Mouse (Mus musculus) heart, postnatal 25 days (tissue): ENCODE results near the gene Mas1. TPM values are rescaled to one million over a fixed set of nuclear protein-coding genes. Genes with fewer than 3 reads are reported as not detected.

Source experiments
- DNase-seq: peaks from one replicate; pipeline ENCODE4 v3.0.0; 2022; ENCODE audit warnings: low spot score
- intact Hi-C: fragments of 180-260 bp; cut with DNase I; formaldehyde crosslinking; loops from one replicate; pipeline ENCODE4 v1.15.1; 2025
- total RNA-seq, 2 experiments: library from RNA; stranded (reverse); gene quantifications; 2 replicates each; pipeline ENCODE4 v1.2.3; 2021

Gene Mas1
- total RNA-seq, 2 experiments from 2014 or later: 0.42 to 1.8 TPM

DNA sequence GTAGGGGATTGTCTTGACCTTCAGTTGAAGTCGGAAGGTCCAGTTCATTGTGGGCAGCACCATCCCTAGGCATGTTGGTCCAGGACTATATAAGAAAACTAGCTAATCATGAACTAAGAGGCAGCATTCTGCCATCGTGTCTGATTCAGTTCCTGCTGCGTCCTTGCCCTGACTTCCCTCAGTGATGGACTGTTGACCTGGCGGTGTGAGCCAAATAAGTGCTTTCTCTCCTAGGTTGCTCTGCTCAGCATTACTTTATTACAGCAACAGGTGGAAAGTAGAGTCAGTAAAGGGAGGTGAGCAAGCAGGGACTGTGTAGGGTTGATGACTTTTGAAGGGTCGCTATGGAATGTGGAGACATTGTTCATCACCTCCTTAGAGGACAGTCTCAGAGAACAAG lies 32.2 kb downstream of the Mas1 start:
- intact Hi-C loops: no loop called here

DNA sequence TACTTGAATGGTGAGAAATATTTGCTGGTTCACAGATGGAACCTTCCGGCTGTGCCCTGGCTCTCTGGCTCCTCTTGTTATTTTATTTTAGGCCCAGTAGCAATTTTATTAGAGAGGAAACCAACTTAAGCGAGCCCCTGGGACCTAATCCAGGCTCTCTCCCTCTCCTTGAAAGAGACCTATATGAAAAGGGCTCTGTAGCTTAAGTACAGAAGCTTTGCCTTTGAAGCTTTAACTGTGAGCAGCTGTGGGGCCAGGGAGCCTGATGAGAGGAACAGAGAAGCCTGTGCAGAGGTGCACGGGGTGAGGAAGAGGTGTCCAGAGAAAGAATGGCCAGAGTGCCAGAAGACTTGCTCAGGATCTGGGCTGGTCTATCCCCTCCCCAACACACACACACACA lies 33.1 kb downstream of the Mas1 start:
- intact Hi-C loops: no loop called here
- no peak for DNase-seq

More for the DNA sequence above, 32.2 kb downstream of the Mas1 start:
- DNase-seq: no peak

DNA sequence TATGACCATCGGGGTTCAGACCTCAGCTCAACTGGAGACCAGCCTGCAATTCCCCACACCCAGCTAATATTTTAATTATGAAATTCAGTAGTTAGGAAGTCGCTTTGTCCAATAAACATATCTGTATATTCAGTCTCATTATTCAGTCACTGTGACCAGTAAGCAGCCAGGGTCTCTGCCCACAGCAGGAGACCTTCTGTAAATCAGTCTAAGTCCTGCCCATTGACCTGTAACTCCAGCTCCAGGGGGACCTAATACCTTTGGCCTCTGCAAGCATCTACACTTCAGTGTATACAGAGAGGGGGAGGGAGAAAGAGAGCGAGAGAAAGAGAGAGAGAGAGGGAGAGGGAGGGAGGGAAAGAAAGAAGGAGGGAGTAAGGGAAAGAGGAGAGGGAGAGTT lies 33.6 kb downstream of the Mas1 start:
- intact Hi-C loops: no loop called here
- DNase-seq: no peak

DNA sequence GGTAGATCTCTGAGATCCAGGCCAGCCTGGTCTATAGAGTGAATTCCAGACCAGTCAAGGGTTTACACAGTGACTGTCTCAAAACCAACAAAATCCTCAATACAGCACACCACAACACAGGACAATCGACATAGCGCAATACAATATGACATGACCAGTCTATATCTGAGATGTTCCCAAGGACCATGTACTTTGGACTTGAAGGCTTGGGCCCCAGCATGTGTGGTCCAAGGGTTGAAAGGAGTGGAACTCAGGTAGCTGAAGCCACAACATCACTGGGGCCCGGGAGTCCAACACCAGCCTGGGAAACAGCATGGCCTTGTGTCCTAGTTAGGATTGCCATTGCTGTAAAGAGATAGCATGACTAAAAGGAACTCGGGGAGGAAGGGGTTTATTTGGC lies 35.3 kb downstream of the Mas1 start:
- DNase-seq: no peak
- intact Hi-C loops: no loop called here

DNA sequence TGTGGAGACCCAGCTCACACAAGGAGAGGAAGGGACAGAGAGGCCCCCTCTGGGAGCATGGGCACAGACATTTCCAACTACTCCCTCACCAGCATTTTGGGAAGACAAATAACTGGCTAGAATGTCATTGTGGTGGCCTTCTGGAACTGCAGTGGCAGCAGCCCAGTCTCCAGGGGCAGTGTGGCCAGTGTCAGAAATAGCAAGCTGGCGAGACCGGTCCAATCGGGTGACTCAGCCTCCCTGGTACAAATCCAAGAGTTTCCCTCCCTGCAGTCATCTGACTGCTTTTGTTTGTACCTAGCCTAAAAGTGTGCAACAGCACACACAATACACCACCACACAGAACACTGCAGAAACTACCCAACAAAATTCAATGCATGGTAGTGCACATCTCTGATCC lies 35.7 kb downstream of the Mas1 start:
- DNase-seq: peak; percentile 47
- intact Hi-C loops: no loop called here

DNA sequence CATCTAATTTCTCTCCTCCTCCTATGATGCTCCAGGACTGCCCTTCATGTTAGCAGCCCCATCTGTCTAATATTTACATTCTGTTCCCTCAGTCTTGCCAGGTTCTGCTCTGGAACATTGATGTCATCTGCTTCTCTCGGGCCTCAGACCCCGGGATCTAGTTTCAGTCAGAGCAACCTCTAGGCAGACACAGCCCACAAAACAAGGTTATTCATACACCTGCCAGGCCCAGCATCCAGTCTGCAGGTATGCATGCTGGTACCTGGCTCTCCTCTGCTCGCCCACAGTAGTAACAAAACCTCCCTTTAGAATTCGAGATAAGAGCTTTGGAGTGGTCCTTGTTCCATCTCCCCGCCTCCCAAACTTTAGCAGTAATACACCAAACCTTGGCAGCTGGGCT lies 37.6 kb downstream of the Mas1 start:
- DNase-seq: no peak
- intact Hi-C loops: no loop called here

DNA sequence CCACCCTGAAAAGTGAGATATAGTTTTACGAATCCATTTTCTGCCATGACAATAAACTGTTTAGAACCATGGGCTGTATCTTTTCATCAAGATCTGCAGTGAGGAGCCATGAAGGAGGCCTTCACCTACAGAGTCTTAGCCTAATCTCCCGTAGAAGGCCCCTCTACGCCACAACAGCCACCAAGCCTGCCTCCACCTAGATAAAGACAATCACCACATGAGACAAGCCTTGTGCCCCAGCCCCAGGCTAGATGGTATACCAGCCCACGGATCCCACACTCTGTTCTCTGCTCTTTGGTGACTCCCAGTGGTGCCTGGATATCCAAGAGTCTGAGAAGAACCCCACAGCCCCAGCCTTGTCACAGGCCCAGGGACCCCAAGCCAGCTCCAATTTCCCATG lies 52.1 kb downstream of the Mas1 start:
- intact Hi-C loops: no loop called here

DNA sequence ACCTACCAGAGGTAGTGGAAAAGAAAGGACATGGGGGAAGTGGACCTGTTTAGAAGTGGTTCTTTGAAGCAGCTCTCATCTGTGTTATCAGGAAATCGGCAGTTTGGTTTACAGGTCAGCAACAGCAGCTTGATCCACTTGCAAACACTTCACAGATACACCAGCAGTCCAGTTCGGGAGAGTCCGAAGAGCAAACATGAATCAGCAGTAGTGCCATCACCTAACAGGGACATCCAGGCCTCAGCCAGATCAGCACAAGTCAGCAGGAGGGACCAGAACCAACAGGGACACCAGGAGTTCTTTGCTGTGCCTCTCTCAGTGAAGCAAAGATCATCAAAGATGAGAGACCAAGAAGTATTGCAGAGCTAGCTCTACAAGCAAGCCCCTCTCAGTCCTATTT lies 53.4 kb downstream of the Mas1 start:
- DNase-seq: no peak
- intact Hi-C loops: no loop called here

More for the DNA sequence above, 52.1 kb downstream of the Mas1 start:
- DNase-seq: no peak

DNA sequence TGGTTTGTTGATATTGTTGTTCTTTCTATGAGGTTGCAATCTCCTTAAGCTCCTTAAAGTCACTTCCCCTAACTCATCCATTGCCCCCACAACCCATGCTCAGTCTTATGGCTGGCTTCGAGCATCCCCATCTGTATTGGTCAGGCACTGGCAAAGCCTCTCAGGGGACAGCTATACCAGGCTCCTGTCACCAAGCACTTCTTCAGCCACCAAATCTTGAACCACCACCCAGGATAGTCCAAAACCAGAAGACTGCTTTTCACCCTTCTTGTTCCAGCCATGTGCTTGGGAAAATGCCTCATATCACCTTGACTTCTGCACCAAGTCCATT lies 57.0 kb downstream of the Mas1 start:
- intact Hi-C loops: loop anchor here (1.0 to 2.0 kb wide), 5 partner anchors 50 to 394 kb away; no protein-coding TSS in a partner anchor
- no peak for DNase-seq

DNA sequence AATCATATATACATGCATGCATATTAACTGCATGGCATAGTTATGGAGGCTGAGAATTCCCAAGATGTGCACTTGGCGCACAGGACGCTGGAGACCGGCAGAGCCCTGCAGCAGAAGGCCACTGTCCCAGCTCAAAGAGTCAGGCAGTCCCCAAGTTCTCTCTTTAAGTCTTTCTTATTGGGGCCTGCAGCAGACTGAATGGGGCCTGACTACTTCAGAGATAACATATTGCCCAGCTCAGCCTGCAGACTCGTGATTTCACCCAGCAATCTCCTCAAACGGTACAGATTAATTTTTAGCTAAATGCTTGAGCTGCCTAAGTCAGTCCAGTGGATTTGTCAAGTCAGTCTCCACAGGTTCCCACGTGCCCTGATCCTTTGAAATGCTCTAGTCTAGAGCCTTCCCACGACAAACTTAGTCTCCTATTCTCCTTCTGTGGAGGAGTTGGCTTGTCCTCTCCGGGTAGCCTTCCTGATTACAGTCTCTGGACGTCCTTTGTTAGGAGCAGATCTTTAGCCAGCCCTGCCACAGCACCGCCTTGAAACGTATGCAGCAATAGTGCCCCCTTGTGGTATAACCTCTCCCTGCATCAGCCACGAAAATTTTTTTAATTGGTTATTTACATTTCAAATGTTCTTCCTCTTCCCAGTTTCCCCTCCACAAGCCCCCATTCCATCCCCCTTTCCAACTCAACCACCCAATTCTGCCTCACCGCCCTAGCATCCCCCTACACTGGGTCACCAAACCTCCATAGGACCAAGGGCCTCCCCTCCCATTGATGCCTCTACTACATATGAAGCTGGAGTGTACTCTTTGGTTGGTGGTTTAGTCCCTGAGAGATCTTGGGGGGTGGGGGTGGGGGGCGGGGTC lies 57.6 kb downstream of the Mas1 start:
- intact Hi-C loops: loop anchor here (1.0 to 2.0 kb wide), 5 partner anchors 50 to 394 kb away; no protein-coding TSS in a partner anchor
- peak; percentile 59 for DNase-seq

DNA sequence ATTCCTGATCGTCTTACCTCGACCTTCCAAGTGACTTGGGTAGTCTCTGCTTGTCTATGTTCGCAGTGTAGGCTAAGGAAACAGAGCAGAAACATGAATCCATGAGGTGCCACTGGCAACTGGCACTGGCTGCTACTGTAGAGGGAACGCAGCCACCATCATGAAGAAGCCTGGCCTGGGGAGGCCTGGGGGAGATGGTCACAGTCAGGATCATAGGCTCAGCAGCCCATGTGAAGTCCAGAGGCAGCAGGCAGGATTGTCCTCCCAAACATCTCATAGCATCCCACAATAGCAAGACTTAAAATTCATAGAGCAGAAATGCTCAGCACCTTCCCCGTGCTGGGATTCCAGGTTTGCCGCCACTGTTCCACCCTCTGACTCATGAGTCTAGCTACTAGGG lies 59.1 kb downstream of the Mas1 start:
- no peak for DNase-seq
- intact Hi-C loops: no loop called here

DNA sequence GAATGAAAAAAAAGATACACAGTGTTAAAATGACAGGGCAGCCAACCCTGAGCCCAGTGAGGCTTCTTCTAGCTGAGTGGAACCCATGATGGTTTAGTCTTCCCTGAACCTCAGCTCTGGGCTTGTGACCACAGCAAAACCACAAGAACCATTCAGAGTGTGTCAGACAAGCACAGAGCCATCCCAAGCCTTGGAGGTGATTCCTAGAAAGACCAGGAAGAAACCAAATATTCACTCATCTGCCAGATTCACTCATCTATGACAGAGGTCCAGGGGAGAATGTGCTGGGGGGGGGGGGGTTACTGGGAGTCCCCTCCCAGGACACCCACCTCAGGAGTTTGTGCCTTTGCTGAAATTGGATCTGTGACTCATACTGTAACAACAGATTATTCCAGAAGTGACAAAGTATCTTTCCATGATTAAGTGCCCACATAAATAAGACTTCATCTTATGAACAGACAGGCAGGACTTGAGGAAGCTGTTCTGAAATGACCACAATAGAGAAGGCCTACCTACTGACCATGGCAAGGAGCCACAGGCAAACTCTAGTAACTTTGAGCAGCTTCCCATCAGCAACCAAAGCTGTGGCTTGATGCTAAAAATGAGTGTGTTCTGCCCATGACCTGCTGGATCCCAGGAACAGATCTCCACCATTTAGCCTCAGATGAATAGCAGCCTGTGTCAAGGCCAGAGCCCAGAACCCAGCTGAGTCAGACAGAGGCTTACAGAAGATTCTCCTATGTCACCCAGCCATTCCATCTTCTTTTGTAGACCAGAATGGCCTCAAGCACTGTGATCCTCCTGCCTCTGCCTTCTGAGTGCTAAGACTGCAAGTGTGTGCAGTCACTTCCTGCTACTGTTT lies 63.1 kb downstream of the Mas1 start:
- DNase-seq: no peak

DNA sequence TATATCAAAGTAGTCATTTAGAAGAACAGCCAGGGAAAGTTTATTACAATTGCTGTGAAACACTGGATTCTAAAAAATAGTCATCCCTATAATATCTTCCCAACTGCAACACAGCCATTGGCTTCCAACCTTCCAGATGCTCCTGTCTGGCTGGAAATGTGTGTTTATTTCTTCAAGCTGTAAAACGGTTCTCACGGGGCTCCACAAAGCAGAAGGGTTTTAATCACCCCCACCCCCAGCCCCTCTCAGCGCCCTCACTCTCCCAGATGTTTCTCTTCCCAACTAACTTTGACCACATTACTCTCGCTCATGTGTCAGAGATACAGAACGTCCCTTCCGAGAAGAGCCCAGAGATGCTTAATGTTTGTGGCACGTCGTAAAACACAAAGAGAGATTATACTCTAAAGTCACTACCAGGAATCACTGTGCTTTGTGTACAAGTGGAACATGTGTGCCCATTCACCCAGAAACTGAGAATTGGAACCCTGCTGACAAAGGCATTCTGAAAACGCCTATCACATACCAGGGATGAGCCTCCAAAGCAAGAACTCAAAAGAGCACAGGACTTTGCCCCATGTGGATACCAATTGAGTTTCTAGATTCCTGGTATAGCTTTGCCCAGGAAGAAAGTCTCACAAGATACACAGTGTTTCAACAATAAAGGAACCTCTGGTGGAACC lies 65.9 kb downstream of the Mas1 start:
- no peak for DNase-seq
- intact Hi-C loops: no loop called here

More for the DNA sequence above, 63.1 kb downstream of the Mas1 start:
- intact Hi-C loops: no loop called here

DNA sequence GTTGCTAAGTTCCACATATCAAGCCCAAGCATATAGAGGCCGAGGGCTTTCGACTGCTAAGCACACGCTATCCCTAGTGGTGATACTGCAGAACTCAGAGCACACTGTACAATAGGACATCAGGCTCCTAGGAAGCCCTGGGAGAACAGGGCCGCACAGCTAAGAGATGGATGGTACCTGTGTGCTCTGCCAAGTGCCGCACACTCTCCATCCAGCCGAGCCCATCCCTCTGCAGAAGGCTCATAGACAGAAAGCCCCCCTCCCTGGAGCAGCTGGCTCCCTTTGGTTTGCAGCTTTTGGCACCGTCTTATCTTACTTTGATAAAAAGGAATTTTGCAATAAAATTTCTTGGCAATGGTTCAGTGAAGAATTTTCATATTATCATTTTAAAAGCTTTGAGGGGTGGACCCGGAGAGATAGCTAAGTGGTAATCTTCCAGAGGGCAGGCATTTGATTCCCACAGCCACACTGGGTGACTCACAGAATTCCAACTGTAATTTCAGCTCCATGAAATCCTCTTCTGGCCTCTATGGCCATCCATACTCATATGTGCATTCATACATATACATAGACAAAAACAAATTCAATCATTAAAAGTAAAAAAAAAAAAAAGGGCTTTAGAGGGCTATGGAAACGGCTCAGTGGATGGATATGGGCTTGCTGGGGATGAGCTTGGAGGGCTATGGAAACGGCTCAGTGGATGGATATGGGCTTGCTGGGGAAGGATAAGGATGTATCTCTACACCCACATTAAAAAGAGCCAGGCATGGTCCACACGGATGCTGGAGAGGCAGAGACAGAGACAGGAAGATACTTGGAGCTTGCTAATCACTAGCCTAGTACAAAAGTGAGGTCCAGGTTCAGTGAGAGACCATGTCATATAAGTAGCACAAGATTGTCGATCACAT lies 68.3 kb downstream of the Mas1 start:
- intact Hi-C loops: no loop called here
- DNase-seq: no peak

DNA sequence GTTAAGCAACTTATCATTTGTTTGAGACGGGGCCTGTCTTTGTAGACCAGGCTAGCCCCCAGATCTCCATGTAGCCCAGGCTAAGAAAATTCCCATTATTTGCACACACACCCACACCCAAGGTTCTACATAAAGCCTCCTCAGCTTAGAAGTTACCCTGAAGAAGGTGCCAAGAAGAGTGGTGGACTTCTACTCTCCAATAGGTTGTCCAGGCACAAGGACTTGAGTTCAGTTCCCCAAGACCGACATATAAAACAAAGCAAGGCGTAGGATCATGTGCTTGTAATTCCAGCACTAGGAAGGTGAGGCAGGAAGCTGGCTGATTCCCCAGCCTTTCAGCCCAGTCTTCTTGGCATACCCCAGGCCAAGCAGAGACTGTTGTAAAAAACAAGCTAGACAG lies 69.4 kb downstream of the Mas1 start:
- DNase-seq: no peak
- intact Hi-C loops: no loop called here

DNA sequence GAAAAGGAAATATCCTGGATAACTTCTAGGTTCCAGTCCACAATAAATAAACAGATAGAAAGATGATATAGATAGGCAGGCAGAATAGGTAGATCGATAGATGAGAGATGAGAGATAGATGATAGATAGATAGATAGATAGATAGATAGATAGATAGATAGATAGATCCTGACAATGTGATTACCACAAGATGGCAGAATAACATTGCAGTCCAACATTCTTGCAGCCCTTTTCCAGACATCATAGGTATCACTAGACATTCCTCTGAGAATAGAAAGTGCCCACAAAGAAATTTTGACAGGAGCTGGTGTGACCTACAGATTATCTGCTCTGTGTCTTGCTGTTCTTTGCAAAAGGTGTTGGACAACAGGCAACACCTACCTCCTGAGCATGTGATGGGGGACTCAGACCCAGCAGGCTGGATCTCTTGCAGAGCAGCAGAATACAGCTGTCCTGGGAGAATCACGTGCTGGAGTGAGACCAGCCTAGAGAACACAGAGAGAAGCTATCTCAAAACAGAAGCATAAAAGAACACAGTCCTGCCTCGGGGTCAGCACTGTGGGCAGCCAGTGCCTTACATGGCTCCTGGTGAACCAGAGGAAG lies 70.4 kb downstream of the Mas1 start:
- intact Hi-C loops: no loop called here
- no peak for DNase-seq

DNA sequence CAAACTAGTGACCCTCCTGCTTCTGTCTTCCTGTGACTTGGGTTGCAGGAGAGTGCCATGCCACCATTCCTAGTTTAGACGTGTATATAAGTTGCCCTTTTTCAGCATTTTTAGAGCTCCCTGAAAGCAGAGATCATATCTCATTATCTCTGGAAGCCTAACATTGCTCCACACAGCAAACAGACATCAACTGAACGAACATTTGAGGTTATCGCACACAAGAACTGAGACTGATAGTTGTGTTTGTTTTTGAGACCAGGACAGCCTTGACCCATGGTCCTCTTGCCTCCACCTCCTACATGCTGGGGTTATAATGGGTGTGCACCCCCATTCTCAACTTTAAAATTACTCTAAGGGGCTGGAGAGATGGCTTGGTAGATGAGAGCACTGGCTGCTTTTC lies 71.3 kb downstream of the Mas1 start:
- intact Hi-C loops: no loop called here

DNA sequence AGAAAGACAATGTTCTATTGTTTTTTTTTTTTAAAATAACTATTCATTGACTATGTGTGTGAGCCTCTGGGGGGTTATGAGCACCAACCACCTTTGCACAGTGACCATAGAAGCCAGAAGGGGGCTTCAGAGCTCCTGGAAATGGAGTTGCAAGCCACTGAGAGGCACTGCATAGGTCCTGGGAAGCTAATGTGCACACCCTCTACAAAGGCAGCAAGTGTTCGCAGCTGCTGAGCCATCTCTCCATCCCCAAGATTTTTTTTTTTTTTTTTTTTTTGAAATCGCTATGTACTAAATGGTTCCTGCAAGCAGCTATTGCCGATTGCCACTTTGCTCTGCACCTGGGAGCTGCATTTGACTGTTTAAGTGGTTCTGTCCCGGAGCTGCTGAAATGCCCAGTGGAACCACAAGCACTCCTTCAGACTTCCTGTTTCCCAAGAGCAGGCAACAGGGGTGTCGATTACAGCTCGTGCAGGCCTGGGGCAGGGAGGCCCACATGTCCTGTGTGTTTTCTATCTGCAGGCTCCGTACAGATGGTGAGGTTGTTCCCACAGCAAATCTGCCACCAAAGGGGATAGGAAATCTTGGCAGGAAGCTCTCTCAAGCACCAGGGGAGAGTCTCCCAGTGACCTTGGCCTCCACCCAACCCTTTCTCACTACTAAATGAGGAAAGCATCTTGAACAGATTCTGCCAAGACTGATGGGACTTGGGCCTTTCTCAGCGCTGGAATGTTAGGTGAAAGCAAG lies 74.1 kb downstream of the Mas1 start:
- DNase-seq: peak; percentile 82
- intact Hi-C loops: loop anchor here (2.0 to 5.0 kb wide), 2 partner anchors 35 to 52 kb away; no protein-coding TSS in a partner anchor

More for the DNA sequence above, 71.3 kb downstream of the Mas1 start:
- no peak for DNase-seq
